Mouse (Mus musculus) stomach, embryonic 16.5 days (tissue): ENCODE measurements around the gene Sphkap. TPM values are rescaled to one million over a fixed set of nuclear protein-coding genes. Genes with fewer than 3 reads are reported as not detected.

Source experiments
- ATAC-seq: fragments of 200-750 bp; cut with Nextera tagmentation; 2 replicates; pipeline ENCODE4 v1.8.0; 2017; ENCODE audit warnings: moderate number of reproducible peaks, moderate TSS enrichment; ENCODE audit not compliant: insufficient read depth, low FRiP score
- H3K27ac ChIP-seq: fragments of 300-500 bp; sonication (generic); 2 replicates; pipeline ENCODE4 v1.5.1; 2014; ENCODE audit warnings: low read length
- H3K27me3 ChIP-seq: fragments of 300-500 bp; sonication (generic); 2 replicates; pipeline ENCODE4 v1.6.1; 2014; ENCODE audit warnings: low read length, control low read depth, mixed read lengths; ENCODE audit not compliant: control insufficient read depth, insufficient read depth
- H3K36me3 ChIP-seq: fragments of 300-500 bp; sonication (generic); 2 replicates; pipeline ENCODE4 v1.6.1; 2014; ENCODE audit warnings: low read length; ENCODE audit not compliant: control insufficient read depth, insufficient read depth
- H3K4me1 ChIP-seq: fragments of 300-500 bp; sonication (generic); 2 replicates; pipeline ENCODE4 v1.6.1; 2014; ENCODE audit warnings: low read length, control low read depth, mixed read lengths; ENCODE audit not compliant: control insufficient read depth, insufficient read depth
- H3K4me2 ChIP-seq: fragments of 300-500 bp; sonication (generic); 2 replicates; pipeline ENCODE4 v1.6.1; 2014; ENCODE audit warnings: low read depth, low read length, mixed read lengths
- H3K4me3 ChIP-seq: fragments of 300-500 bp; sonication (generic); replicated peaks from 2 replicates; pipeline ENCODE4 v1.5.1; 2014; ENCODE audit warnings: mild to moderate bottlenecking, low read length
- H3K9ac ChIP-seq: fragments of 300-500 bp; sonication (generic); 2 replicates; pipeline ENCODE4 v1.6.1; 2014; ENCODE audit warnings: low read length
- H3K9me3 ChIP-seq: fragments of 300-500 bp; sonication (generic); replicated peaks from 2 replicates; pipeline ENCODE4 v1.6.1; 2016; ENCODE audit warnings: low read length, control low read depth; ENCODE audit not compliant: control insufficient read depth
- WGBS: fragments of 180-500 bp; shearing (Covaris S2); extraction: QIAGEN DNeasy Blood & Tissue Kit; methylation state at CpG from one replicate; pipeline ENCODE4 v1.1.7; 2014; 5-methylcytosine and 5-hydroxymethylcytosine counted together
- polyA plus RNA-seq: library from polyadenylated mRNA; unstranded; fragments of >200 nt; fragmentation: Nextera tagmentation; extraction: Ambion mirVana; gene quantifications from 2 replicates; pipeline ENCODE4 v1.2.1, GENCODE M21; 2015

Sphkap gene
- polyA plus RNA-seq, 1 experiment from 2014 or later = 1.7 TPM

DNA sequence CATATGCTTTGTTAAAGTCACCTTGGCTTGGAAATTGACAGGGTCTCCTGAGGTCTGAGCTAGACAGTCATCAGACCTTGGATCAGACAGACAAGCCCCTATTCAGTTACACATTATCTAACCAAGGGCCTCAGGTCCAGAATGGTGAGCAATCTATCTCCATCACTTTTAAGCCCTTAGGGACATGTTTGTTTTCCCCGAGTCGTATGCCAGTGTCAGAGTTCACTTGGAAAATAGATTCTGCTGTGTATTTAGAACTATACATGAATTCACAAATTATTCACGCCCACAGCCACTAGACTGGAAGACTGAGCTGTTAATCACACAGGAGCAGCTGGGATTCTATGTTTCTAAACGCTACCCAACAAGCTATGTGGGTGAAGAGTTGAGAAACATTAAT is 91.1 kb downstream of the Sphkap start:
- Histone ChIP-seq H3K27ac (no peak overlapping the region), H3K27me3 (no peaks in the 10 kb centered on the region), H3K4me1 (no peaks in the 10 kb centered on the region), H3K9me3 (no peaks in the 10 kb centered on the region), H3K4me3 (no peak overlapping the region), H3K9ac (no peak overlapping the region), H3K36me3 (no peaks in the 10 kb centered on the region), H3K4me2 (no peak overlapping the region)
- WGBS = 19% methylated on average over 4 of the region's 4 CpGs
- ATAC-seq = no peak

DNA sequence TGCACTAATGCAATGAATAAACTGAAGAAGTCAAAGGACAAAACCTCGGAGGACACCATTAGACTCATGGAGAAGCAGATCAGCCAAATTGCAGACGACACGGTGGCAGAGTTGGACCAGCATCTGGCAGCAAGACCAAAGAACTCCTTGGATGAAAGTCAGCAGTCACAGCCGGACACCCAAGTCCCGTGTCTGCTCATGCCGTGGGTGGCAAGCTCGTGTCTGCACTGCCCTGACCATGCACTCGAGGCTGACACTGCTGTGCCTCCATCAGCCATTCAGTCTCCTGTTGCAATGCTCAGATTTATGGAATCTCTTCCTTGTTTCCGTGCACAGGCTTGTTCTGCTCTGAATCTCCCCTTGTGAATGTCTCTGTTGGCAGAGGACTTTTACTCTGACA is 92.9 kb downstream of the Sphkap start:
- no peaks in the 10 kb centered on the region for H3K27me3 ChIP-seq
- H3K4me1 ChIP-seq = no peaks in the 10 kb centered on the region
- H3K27ac ChIP-seq = no peak overlapping the region
- H3K36me3 ChIP-seq = no peaks in the 10 kb centered on the region
- no peak overlapping the region for H3K4me3 ChIP-seq
- ATAC-seq = no peak
- 86% methylated on average over 9 of the region's 9 CpGs for WGBS
- H3K4me2 ChIP-seq = no peak overlapping the region
- H3K9ac ChIP-seq = no peak overlapping the region
- H3K9me3 ChIP-seq = no peaks in the 10 kb centered on the region

DNA sequence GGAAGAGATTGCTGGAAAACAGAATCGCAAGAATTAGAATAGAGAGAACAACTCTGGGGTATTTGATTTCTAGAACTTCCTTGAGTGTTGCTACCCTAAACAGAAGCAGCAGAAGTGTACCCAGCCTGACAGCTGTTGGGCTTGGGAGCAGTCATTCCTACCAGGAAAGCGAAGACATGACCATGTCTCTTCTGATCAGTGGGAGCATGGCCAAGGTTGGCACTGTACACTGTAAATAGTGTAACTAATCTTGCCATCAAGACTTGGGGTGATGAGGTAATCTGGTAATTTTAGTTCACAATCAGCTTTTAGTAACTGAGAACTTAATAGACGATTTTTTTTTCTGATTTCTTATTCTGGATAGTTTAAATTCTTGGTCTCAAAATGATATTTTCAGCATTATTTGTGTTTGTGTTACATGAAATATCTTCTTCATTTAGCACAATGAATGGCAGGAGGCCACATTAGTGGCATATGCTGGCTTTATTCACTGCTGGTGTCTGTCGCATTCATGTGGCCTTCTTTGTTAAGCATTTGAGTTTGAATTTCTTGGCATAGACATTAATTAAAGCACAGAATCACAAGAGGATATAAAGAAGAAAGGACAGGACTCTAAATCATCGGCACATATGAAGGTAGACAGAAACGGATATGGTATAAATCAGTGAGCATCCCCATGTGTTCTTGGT is 96.2 kb downstream of the Sphkap start:
- WGBS = 84% methylated on average over 6 of the region's 6 CpGs
- Histone ChIP-seq H3K27me3 (no peaks in the 10 kb centered on the region), H3K9me3 (no peaks in the 10 kb centered on the region), H3K9ac (no peak overlapping the region), H3K4me1 (no peaks in the 10 kb centered on the region), H3K4me3 (no peak overlapping the region), H3K36me3 (no peaks in the 10 kb centered on the region), H3K27ac (no peak overlapping the region), H3K4me2 (no peak overlapping the region)
- ATAC-seq = no peak

GRCm38 (mm10) chr1:83297137-83298076 is 110.6 kb downstream of the Sphkap start:
- Histone ChIP-seq H3K9me3 (no peaks in the 10 kb centered on the region), H3K4me3 (no peak overlapping the region), H3K4me2 (no peak overlapping the region), H3K27me3 (no peaks in the 10 kb centered on the region), H3K4me1 (no peaks in the 10 kb centered on the region), H3K36me3 (no peaks in the 10 kb centered on the region), H3K27ac (no peak overlapping the region), H3K9ac (no peak overlapping the region)
- 74% methylated on average over 6 of the region's 6 CpGs for WGBS
- ATAC-seq = no peak

DNA sequence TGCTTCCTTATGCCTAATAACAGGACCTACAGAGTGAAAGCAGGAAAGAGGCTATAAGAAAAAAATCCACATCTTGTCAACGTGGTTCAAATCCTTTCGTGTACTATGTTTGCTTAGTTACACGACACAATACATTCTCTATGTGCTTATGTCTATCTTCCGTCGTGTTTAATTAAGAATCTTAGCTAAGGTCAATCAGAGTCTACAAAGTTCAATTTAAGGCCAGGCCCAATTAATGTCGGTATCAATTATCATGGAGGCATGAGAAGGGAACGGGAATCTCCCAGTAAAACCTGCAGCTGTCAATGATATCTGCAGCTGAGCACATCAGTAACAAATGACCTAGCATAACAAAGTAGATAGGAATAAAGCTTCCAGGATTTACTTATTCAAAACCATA is 122.1 kb downstream of the Sphkap start:
- Histone ChIP-seq H3K9ac (no peak overlapping the region), H3K27ac (no peak overlapping the region), H3K4me2 (no peak overlapping the region), H3K36me3 (no peaks in the 10 kb centered on the region), H3K4me1 (no peaks in the 10 kb centered on the region), H3K9me3 (no peaks in the 10 kb centered on the region), H3K4me3 (no peak overlapping the region), H3K27me3 (no peaks in the 10 kb centered on the region)
- no peak for ATAC-seq
- WGBS = 56% methylated on average over 7 of the region's 7 CpGs

DNA sequence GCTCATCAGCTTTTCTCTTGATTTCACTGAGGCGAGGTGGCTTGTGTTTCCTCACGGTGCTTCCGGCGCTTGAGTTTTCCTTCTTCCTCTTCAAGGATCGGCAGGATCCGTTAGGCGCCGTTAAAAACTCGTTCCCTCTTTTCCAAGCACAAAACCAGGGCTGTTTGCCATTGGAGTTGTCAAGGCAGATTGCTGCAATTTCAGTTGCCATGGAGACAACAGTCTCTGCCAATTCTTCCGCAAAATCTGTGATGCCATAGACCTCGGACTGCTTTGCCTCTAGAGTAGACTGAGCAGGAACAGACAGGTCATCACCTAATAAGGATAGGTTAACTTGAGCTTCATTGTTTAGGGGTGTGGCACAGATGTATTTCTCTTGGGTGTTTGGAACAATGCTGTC is 131.0 kb downstream of the Sphkap start:
- Histone ChIP-seq H3K36me3 (no peaks in the 10 kb centered on the region), H3K4me2 (no peak overlapping the region), H3K9me3 (no peaks in the 10 kb centered on the region), H3K4me1 (no peaks in the 10 kb centered on the region), H3K27ac (no peak overlapping the region), H3K4me3 (no peak overlapping the region), H3K9ac (no peak overlapping the region), H3K27me3 (no peaks in the 10 kb centered on the region)
- ATAC-seq = no peak
- WGBS = 90% methylated on average over 11 of the region's 11 CpGs

DNA sequence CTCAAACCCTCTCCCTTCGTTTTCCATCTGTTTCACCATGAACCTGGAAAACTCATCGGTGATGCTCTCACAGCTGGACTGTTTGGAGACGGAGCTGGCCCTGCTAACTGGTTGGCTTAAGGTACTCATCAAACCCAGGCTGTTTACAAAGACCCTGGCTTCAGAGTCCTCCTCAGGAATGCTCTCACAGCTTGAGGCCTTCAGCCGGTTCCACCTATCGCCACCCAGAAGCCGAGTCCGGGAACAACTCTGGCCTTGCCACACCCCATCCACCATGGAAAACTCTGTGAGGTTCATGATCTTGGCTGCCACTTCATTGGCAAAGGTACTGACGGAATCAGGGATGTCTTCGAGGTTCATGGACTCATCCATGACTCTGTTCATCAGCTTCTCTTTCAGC is 131.4 kb downstream of the Sphkap start:
- WGBS = 90% methylated on average over 9 of the region's 9 CpGs
- Histone ChIP-seq H3K4me1 (no peaks in the 10 kb centered on the region), H3K27ac (no peak overlapping the region)

GRCm38 (mm10) chr1:83251746-83252145 is 156.3 kb downstream of the Sphkap start:
- ATAC-seq = no peak
- no peaks in the 10 kb centered on the region for H3K9me3 ChIP-seq
- no peak overlapping the region for H3K4me2 ChIP-seq
- no peaks in the 10 kb centered on the region for H3K27me3 ChIP-seq
- no peak overlapping the region for H3K27ac ChIP-seq
- H3K9ac ChIP-seq = no peak overlapping the region
- H3K4me3 ChIP-seq = no peak overlapping the region
- no peaks in the 10 kb centered on the region for H3K36me3 ChIP-seq
- no peaks in the 10 kb centered on the region for H3K4me1 ChIP-seq
- WGBS = 71% methylated on average over 1 of the region's 1 CpGs

More for the DNA sequence above, 131.4 kb downstream of the Sphkap start:
- Histone ChIP-seq H3K4me3 (no peak overlapping the region), H3K36me3 (no peaks in the 10 kb centered on the region), H3K4me2 (no peak overlapping the region), H3K9me3 (no peaks in the 10 kb centered on the region), H3K27me3 (no peaks in the 10 kb centered on the region), H3K9ac (no peak overlapping the region)
- no peak for ATAC-seq

- Histone ChIP-seq H3K4me2 (no peak overlapping the region), H3K27ac (no peak overlapping the region), H3K4me3 (no peak overlapping the region), H3K36me3 (no peaks in the 10 kb centered on the region), H3K4me1 (no peaks in the 10 kb centered on the region), H3K27me3 (no peaks in the 10 kb centered on the region), H3K9ac (no peak overlapping the region), H3K9me3 (no peaks in the 10 kb centered on the region)
- WGBS = 85% methylated on average over 1 of the region's 1 CpGs
- ATAC-seq = no peak
Measured at GRCm38 (mm10) chr1:83248235-83248746, 159.7 kb downstream of the Sphkap start.
